Mouse (Mus musculus) neural tube, embryonic 12.5 days (tissue): ENCODE results near the gene Gm49450. TPM values are rescaled to one million over a fixed set of nuclear protein-coding genes. Genes with fewer than 3 reads are reported as not detected.
A peak's percentile ranks its signal among the peaks of the same experiment; 100 is the strongest.

Experiments
- ATAC-seq: fragments of 200-750 bp; cut with Nextera tagmentation; 2 replicates; pipeline ENCODE4 v1.8.0; 2017; ENCODE audit warnings: low read depth, mild to moderate bottlenecking, moderate TSS enrichment, moderate library complexity; ENCODE audit not compliant: low FRiP score
- H3K27ac ChIP-seq: fragments of 300-500 bp; sonication (generic); 2 replicates; pipeline ENCODE4 v1.5.1; 2016
- H3K27me3 ChIP-seq: fragments of 300-500 bp; sonication (generic); replicated peaks from 2 replicates; pipeline ENCODE4 v1.6.1; 2016; ENCODE audit warnings: mild to moderate bottlenecking
- H3K36me3 ChIP-seq: fragments of 300-500 bp; sonication (generic); 2 replicates; pipeline ENCODE4 v1.6.1; 2016; ENCODE audit warnings: mild to moderate bottlenecking
- H3K4me1 ChIP-seq: fragments of 300-500 bp; sonication (generic); 2 replicates; pipeline ENCODE4 v1.6.1; 2016
- H3K4me2 ChIP-seq: fragments of 300-500 bp; sonication (generic); replicated peaks from 2 replicates; pipeline ENCODE4 v1.6.1; 2016; ENCODE audit warnings: mild to moderate bottlenecking
- H3K4me3 ChIP-seq: fragments of 300-500 bp; sonication (generic); 2 replicates; pipeline ENCODE4 v1.5.1; 2016
- H3K9ac ChIP-seq: fragments of 300-500 bp; sonication (generic); 2 replicates; pipeline ENCODE4 v1.6.1; 2016; ENCODE audit warnings: mild to moderate bottlenecking
- H3K9me3 ChIP-seq: fragments of 300-500 bp; sonication (generic); 2 replicates; pipeline ENCODE4 v1.6.1; 2016; ENCODE audit warnings: mild to moderate bottlenecking
- WGBS: fragments of 180-500 bp; shearing (Covaris S2); methylation state at CpG from one replicate; pipeline ENCODE4 v1.1.7; 2016; 5-methylcytosine and 5-hydroxymethylcytosine counted together
- polyA plus RNA-seq: library from polyadenylated mRNA; unstranded; fragments of >200 nt; fragmentation: Nextera tagmentation; extraction: Ambion mirVana; gene quantifications from 2 replicates; pipeline ENCODE4 v1.2.1, GENCODE M21; 2016

The Gm49450 gene
- polyA plus RNA-seq, 1 experiment from 2014 or later = not detected

DNA sequence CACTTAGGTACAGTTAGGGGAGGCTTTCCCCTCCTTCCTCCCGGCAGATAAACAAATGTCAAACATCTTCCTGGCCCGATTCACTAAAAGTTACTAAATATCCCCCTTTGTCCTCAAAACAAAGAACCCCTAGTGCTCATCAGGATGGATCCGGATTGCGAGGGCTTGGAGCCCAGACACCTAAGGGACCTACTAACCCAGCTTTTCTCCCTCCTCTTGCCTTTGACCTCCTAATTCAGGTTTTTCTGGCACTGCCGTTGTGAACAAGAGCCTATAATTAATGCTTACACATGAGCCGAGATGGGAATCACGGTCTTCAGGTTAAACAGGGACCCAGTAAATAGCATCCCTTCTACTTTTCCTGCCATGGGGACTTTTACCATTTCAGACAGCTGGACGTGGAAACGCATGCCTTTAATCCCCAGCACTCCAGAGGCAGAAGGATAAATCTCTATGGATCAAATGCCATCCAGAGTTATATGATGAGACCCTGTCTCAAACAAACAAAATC is 38.2 kb upstream of the Gm49450 start:
- H3K27ac ChIP-seq = peak overlapping the region; percentile 95
- peak overlapping the region; percentile 71 for H3K4me2 ChIP-seq
- peak overlapping the region; percentile 69 for H3K9ac ChIP-seq
- no peaks in the 10 kb centered on the region for H3K9me3 ChIP-seq
- ATAC-seq = no peak
- WGBS = 7% methylated on average over 9 of the region's 9 CpGs
- no peaks in the 10 kb centered on the region for H3K27me3 ChIP-seq
- no peaks in the 10 kb centered on the region for H3K36me3 ChIP-seq
- peaks cover 65% of the 10 kb centered on the region for H3K4me1 ChIP-seq
- H3K4me3 ChIP-seq = peak overlapping the region; percentile 16

GRCm38 (mm10) chr15:98990669-98991539 is 37.6 kb upstream of the Gm49450 start:
- Histone ChIP-seq H3K4me2 (peak overlapping the region; percentile 71), H3K4me1 (peaks cover 65% of the 10 kb centered on the region), H3K27me3 (no peaks in the 10 kb centered on the region), H3K27ac (peak overlapping the region; percentile 95), H3K36me3 (no peaks in the 10 kb centered on the region), H3K9me3 (no peaks in the 10 kb centered on the region), H3K9ac (peak overlapping the region; percentile 69), H3K4me3 (peak overlapping the region; percentile 16)
- ATAC-seq = no peak
- 15% methylated on average over 15 of the region's 15 CpGs for WGBS

DNA sequence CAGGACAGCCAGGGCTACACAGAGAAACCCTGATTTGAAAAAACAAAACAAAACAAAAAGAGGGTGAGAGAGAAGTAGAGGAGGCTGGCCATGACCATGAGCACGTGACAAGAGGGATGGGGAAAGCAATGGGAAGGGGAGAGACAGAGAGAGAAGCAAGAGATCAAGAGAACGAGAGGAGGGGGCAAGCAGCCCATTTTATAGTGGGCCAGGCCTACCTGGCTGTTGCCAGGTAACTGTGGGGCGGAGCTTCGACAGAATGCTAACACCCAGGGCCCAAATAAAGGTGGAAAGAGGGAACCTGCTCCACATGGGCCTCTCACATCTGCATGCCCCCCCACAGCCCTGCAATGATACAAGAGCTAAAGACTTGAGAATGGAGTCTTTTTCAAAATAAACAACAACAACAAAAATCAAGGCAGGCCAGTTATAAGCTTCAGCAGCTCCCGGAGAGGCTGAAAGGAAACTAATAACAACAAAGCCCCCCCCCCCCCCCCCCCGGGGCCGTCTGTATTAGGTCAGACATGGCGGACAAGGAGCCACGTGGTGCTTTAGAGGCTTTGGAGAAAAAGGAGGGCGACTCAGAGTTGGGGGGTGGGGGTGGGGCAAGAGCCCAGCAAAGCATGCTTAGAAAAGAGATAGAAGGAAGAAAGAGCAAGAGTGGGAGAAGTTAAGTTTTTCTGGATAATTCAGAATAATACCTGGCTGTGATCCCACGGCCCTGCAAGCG is 36.5 kb upstream of the Gm49450 start:
- peaks cover 65% of the 10 kb centered on the region for H3K4me1 ChIP-seq
- ATAC-seq = no peak
- H3K27me3 ChIP-seq = no peaks in the 10 kb centered on the region
- peak overlapping the region; percentile 95 for H3K27ac ChIP-seq
- no peaks in the 10 kb centered on the region for H3K36me3 ChIP-seq
- peak overlapping the region; percentile 69 for H3K9ac ChIP-seq
- H3K9me3 ChIP-seq = no peaks in the 10 kb centered on the region
- H3K4me3 ChIP-seq = no peak overlapping the region
- H3K4me2 ChIP-seq = peak overlapping the region; percentile 71
- 29% methylated on average over 11 of the region's 12 CpGs for WGBS

- peak overlapping the region; percentile 71 for H3K4me2 ChIP-seq
- 61% methylated on average over 3 of the region's 3 CpGs for WGBS
- no peaks in the 10 kb centered on the region for H3K36me3 ChIP-seq
- no peak for ATAC-seq
- H3K27ac ChIP-seq = peak overlapping the region; percentile 28
- H3K4me3 ChIP-seq = no peak overlapping the region
- no peaks in the 10 kb centered on the region for H3K9me3 ChIP-seq
- peaks cover 65% of the 10 kb centered on the region for H3K4me1 ChIP-seq
- H3K9ac ChIP-seq = peak overlapping the region; percentile 80; the same call in 1 of the 2 replicates
- no peaks in the 10 kb centered on the region for H3K27me3 ChIP-seq
These were observed 35.4 kb upstream of the Gm49450 start for GRCm38 (mm10) chr15:98988787-98989186.

DNA sequence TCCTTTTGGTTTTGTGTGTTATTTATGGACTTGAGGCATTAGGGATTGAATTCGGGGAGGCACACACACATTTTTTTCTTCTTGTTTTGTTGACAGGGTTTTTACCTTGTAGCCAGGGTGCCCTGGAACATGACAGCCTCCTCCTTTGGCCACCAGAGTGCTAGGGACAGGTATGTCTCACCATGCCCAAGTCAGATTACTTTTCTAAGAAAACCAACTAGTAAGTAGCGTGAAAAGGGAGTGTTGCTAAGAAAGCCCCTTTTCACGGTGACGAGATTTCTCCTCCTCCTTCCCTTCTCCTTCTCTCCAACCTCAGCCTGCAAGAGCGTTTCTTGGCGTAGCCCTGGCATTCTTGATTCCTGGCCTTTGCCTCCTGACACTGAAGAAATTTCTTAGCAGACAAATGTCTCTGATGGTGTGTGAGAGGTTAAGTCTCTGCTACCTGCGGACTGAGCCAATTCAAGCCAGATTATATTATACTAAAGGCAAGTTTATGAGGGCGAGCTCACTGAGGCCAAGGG is 34.4 kb upstream of the Gm49450 start:
- no peak for ATAC-seq
- 28% methylated on average over 8 of the region's 8 CpGs for WGBS
- H3K4me1 ChIP-seq = peaks cover 65% of the 10 kb centered on the region

DNA sequence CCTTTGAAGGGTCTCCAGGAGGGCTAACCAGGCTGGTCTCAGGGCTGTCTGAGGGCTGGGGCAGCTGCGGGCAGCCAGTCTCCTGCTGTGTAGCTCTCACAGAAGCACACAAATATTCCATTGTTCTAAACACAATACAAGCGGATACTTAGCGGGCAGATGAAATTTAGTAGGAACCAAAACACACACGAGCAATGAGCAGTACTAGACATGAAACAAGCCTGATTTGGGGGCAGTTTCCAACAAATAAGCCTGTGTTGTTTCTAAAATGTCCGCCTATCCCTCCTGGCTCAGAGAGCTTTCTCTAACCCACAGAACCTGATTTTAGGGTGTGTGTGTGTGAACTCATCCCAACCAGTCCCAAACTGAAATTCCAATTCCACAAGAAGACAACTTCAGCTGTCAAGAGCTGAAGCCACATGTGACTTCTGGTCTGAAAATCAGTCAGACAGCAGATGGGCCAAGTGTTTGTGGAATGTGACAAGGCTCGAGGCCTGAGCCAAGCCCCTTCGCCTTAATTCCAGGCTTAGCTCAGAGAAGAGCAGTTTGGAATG is 33.8 kb upstream of the Gm49450 start:
- 0 out of 2 replicates have a peak, but pooled peaks have one; percentile 38 for ATAC-seq
- Histone ChIP-seq H3K4me1 (peaks cover 66% of the 10 kb centered on the region), H3K4me3 (peak overlapping the region; percentile 18), H3K27me3 (no peaks in the 10 kb centered on the region), H3K36me3 (no peaks in the 10 kb centered on the region), H3K27ac (peak overlapping the region; percentile 95), H3K4me2 (peak overlapping the region; percentile 71), H3K9me3 (no peaks in the 10 kb centered on the region), H3K9ac (peak overlapping the region; percentile 80)
- 4% methylated on average over 7 of the region's 7 CpGs for WGBS

More for the DNA sequence above, 34.4 kb upstream of the Gm49450 start:
- Histone ChIP-seq H3K4me3 (peak overlapping the region; percentile 18; the same call in 1 of the 2 replicates), H3K36me3 (no peaks in the 10 kb centered on the region), H3K9ac (peak overlapping the region; percentile 80), H3K4me2 (peak overlapping the region; percentile 71), H3K27me3 (no peaks in the 10 kb centered on the region), H3K27ac (peak overlapping the region; percentile 95), H3K9me3 (no peaks in the 10 kb centered on the region)

DNA sequence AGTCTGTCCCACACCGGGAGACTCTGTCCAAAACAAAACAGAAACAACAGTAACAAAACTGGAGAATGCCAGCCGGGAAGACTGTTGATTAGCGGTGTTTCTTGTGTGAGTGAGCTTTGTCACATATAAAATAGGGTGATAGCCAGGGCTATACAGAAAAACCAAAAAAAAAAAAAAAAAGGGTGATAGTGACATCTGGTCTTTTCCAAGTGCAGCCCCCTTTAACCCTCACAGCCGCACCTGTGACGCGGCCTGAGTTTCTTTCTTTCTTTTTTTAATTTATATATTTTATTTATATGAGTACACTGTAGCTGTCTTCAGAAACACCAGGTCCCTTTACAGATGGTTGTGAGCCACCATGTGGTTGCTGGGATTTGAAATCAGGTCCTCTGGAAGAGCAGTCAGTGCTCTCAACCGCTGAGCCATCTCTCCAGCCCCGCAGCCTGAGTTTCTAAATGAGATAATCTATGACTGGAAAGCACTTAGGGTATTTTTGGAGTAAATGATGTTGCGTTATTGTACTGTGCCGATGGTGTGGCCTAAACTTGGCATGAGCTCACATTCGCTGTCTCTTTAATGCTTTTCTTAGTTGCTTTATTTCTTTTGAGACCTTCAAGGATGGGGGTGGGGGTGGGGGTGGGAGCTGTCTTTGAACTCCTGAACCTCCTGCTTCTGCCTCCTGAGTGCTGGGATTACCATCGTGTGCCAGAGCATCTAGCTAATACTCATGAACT is 32.8 kb upstream of the Gm49450 start:
- H3K9ac ChIP-seq = peak overlapping the region; percentile 80
- no peak for ATAC-seq
- H3K27ac ChIP-seq = peak overlapping the region; percentile 95
- peak overlapping the region; percentile 37 for H3K4me3 ChIP-seq
- WGBS = 13% methylated on average over 12 of the region's 12 CpGs
- peaks cover 63% of the 10 kb centered on the region for H3K4me1 ChIP-seq
- no peaks in the 10 kb centered on the region for H3K27me3 ChIP-seq
- H3K9me3 ChIP-seq = no peaks in the 10 kb centered on the region
- no peaks in the 10 kb centered on the region for H3K36me3 ChIP-seq
- peak overlapping the region; percentile 71 for H3K4me2 ChIP-seq

DNA sequence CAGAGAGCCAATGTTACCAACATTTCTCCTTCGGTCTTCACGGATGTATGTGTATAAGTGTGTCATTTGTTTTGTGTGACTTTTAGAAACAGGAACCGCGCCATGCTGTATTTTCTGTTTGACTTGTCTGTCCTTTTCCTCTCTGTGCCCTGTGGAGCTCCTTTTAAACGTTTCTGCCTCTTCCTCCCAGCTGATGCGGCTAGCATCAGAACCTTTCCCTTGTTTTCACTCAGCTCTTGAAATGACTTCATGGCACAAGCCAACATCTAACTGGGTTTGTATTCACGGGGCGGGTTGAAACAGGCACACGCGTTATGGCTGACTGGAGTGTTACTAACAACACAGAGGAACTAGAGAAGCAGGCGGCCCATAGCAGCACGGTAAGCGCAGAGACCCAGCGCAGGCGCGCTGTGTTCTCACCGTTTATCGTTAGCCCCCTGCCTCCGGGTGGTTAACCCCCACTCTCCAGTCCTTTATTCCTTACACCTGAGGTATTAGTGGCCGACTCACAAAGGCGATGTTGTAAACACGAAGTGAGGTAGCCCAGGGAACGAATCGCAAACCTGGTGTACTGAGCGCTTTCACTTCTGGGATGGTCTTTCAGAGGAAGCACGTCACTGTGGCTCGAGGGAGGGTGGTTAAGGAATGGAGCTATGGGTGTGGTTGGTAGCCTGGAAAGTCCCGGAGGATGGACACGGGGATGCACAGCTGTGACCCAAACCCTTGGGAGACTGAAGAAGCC is 32.1 kb upstream of the Gm49450 start:
- H3K9me3 ChIP-seq = no peaks in the 10 kb centered on the region
- peaks cover 56% of the 10 kb centered on the region for H3K4me1 ChIP-seq
- H3K27ac ChIP-seq = peak overlapping the region; percentile 95
- ATAC-seq = peak; percentile 64
- peak overlapping the region; percentile 71 for H3K4me2 ChIP-seq
- 2% methylated on average over 29 of the region's 29 CpGs for WGBS
- H3K36me3 ChIP-seq = no peaks in the 10 kb centered on the region
- H3K9ac ChIP-seq = peak overlapping the region; percentile 80
- H3K27me3 ChIP-seq = no peaks in the 10 kb centered on the region
- H3K4me3 ChIP-seq = peak overlapping the region; percentile 37

GRCm38 (mm10) chr15:98984681-98985080 is 31.3 kb upstream of the Gm49450 start:
- ATAC-seq = no peak
- H3K27me3 ChIP-seq = no peaks in the 10 kb centered on the region
- H3K4me3 ChIP-seq = peak overlapping the region; percentile 37
- H3K4me2 ChIP-seq = peak overlapping the region; percentile 71
- H3K36me3 ChIP-seq = no peaks in the 10 kb centered on the region
- peaks cover 54% of the 10 kb centered on the region for H3K4me1 ChIP-seq
- 32% methylated on average over 6 of the region's 6 CpGs for WGBS
- no peaks in the 10 kb centered on the region for H3K9me3 ChIP-seq
- peak overlapping the region; percentile 95 for H3K27ac ChIP-seq
- H3K9ac ChIP-seq = peak overlapping the region; percentile 80

DNA sequence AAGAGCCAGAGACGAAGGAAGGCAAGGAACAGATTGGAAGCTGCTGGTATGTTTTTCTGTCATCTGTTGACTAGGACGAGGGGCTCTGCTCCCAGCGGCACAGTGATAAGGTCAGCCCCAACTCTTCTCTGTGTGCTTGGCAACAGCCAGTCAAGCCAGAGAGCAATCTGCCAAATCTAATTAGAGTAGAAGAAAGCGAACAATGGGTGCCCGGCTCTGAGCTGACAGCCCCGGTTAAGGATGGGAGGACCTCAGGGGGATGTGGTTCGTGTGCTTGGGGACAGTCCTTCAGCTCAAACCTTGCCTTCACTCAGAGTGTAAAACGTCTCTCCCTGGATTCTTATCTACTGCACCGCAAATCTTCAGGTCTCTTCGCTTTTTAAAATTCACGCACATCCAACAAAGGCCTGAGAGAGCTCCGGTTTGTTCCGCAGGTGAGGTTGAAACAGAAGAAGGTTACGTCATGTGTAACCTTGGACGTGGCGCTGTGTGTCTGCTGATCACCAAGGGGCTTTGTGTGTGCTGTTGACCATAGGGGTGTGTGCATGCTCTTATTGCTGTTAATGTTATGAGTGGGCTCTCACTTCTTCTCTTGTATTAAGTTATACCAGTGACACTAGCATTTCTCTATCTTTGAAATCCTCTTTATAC is 30.2 kb upstream of the Gm49450 start:
- no peaks in the 10 kb centered on the region for H3K9me3 ChIP-seq
- H3K4me2 ChIP-seq = peak overlapping the region; percentile 71
- peak overlapping the region; percentile 80 for H3K9ac ChIP-seq
- no peaks in the 10 kb centered on the region for H3K27me3 ChIP-seq
- WGBS = 22% methylated on average over 16 of the region's 16 CpGs
- peak overlapping the region; percentile 31 for H3K4me3 ChIP-seq
- peak overlapping the region; percentile 74 for H3K27ac ChIP-seq
- peak; percentile 69 for ATAC-seq
- no peaks in the 10 kb centered on the region for H3K36me3 ChIP-seq
- H3K4me1 ChIP-seq = peaks cover 49% of the 10 kb centered on the region
